Mouse (Mus musculus) CH12.LX (cell line): Measurements from ENCODE around the gene C130074G19Rik.

Experiments used
- CTCF ChIP-seq, 2 experiments: IDR thresholded peaks in 1 of 2; conservative IDR thresholded peaks in 1 of 2; 2 replicates each; pipeline ENCODE4 v1.5.1; 2011 to 2012; ENCODE audit warnings: low read depth in 2 of 2, low read length in 2 of 2, improper control_type of control experiment in 1 of 2, inconsistent platforms in 1 of 2, mild to moderate bottlenecking in 1 of 2, moderate library complexity in 1 of 2
- EP300 ChIP-seq: IDR thresholded peaks from 2 replicates; pipeline ENCODE4 v1.6.1; 2011; ENCODE audit warnings: low read length, improper control_type of control experiment
- ETS1 ChIP-seq: conservative IDR thresholded peaks from 2 replicates; pipeline ENCODE4 v1.6.1; 2012; ENCODE audit warnings: low read depth, mild to moderate bottlenecking, inconsistent platforms, low read length, improper control_type of control experiment, moderate library complexity
- HCFC1 ChIP-seq: IDR thresholded peaks from 2 replicates; pipeline ENCODE4 v1.6.1; 2012; ENCODE audit warnings: low read depth, mild to moderate bottlenecking, inconsistent platforms, low read length, improper control_type of control experiment
- JUND ChIP-seq: conservative IDR thresholded peaks from 2 replicates; pipeline ENCODE4 v1.6.1; 2011; ENCODE audit warnings: low read depth, low read length, improper control_type of control experiment
- MAFK ChIP-seq: IDR thresholded peaks from 2 replicates; pipeline ENCODE4 v1.6.1; 2011; ENCODE audit warnings: low read length, improper control_type of control experiment; ENCODE audit not compliant: insufficient replicate concordance
- MXI1 ChIP-seq: IDR thresholded peaks from 2 replicates; pipeline ENCODE4 v1.6.1; 2011; ENCODE audit warnings: mild to moderate bottlenecking, low read depth, low read length, improper control_type of control experiment
- POLR2A ChIP-seq: IDR thresholded peaks from 2 replicates; pipeline ENCODE4 v1.6.1; 2011; ENCODE audit warnings: low read depth, mild to moderate bottlenecking, improper control_type of control experiment, low read length
- RAD21 ChIP-seq: IDR thresholded peaks from 2 replicates; pipeline ENCODE4 v1.6.1; 2011; ENCODE audit warnings: low read depth, mild to moderate bottlenecking, low read length, improper control_type of control experiment, moderate library complexity
- ZC3H11A ChIP-seq: IDR thresholded peaks from 2 replicates; pipeline ENCODE4 v1.6.1; 2012; ENCODE audit warnings: low read depth, mild to moderate bottlenecking, inconsistent platforms, low read length, improper control_type of control experiment
- ZNF384 ChIP-seq: IDR thresholded peaks from 2 replicates; pipeline ENCODE4 v1.6.1; 2012; ENCODE audit warnings: low read depth, low read length, improper control_type of control experiment, inconsistent platforms

GRCm38 (mm10) chr1:184911861-184912260, 28.8 kb upstream of the C130074G19Rik start:
- TF ChIP-seq ZNF384: no peak
- TF ChIP-seq EP300: no peak
- no peak for TF ChIP-seq POLR2A
- no peak for TF ChIP-seq RAD21
- TF ChIP-seq ETS1: no peak
- no peak for TF ChIP-seq MXI1
- TF ChIP-seq CTCF (conservative IDR thresholded peaks at IDR 0.05 in 1 of 2, IDR thresholded peaks at IDR 0.05 in 1 of 2; ENCODE audit: low read depth in 2 of 2, low read length in 2 of 2): no peak
- no peak for TF ChIP-seq ZC3H11A
- TF ChIP-seq MAFK: no peak
- TF ChIP-seq HCFC1: no peak
- TF ChIP-seq JUND: no peak
